Mouse (Mus musculus) adrenal gland, postnatal 14 days (tissue): Measurements from ENCODE around the gene Nfia. TPM values are rescaled to one million over a fixed set of nuclear protein-coding genes. Genes with fewer than 3 reads are reported as not detected.

Experiments used
- DNase-seq: peaks from one replicate; pipeline ENCODE4 v3.0.0; 2021; ENCODE audit warnings: mixed read lengths
- total RNA-seq: library from RNA; stranded (reverse); gene quantifications from 2 replicates; pipeline ENCODE4 v1.2.3, GENCODE M21; 2021

The Nfia gene
- total RNA-seq, 1 experiment from 2014 or later, result 201 TPM

GRCm38 (mm10) chr4:97783073-97783879, 10.7 kb downstream of the Nfia start:
- DNase-seq, result no peak

- DNase-seq, result no peak
Measured at GRCm38 (mm10) chr4:97784236-97784635, 11.7 kb downstream of the Nfia start.

DNA sequence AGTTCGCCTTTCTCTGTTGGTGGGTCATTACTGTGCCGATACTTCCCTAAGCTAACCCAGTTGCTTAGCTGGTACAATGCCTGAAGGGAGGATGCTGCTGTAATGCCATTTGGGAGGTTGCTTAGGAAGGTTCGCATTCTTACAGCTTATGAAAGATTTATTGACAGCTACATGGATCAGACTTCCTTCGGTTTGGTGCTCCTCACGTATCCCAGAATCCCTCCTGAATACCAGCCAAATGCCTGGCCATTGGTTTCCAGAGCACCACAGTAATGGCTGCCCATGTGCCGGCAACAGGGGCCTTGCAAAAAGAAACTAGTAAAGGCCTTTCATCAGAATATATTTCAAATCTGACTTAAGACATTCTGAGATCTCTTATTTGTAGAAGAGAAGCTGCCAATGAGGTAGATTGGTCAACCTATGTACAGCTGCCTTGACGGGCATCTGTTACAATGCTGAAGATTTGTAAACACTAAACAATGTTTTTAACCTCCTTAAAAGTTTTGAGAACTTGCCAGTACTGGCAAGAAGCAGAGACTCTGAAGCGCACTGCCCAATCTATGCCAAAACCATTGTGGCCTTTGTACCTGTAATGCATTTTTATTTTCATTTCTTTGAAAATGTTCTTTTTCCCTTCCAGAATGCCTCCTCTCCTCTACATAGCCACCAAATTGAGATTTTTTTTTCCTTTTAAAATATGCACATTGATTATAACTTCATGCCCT, 13.2 kb downstream of the Nfia start:
- no peak for DNase-seq

GRCm38 (mm10) chr4:97786571-97786970, 14.0 kb downstream of the Nfia start:
- DNase-seq, result no peak

DNA sequence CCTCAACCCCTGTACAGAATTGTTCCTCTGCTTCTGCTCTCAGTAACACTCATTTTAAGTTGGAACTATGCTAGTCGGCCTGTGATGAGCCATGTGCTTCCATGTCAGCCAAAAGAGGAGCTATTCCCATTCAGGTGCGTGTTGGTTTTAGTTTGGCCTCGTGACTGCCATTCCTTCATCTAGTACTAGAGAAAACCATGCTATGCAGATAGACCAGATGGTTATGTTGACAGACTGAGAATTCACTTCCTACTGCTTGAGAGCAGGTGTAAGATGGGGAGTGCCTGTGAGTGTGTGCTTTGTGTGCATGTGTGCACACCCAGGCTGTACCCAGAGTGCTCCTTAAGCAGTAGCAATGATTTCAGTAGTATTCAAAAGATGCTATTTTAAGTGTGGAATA, 15.0 kb downstream of the Nfia start:
- DNase-seq, result no peak

DNA sequence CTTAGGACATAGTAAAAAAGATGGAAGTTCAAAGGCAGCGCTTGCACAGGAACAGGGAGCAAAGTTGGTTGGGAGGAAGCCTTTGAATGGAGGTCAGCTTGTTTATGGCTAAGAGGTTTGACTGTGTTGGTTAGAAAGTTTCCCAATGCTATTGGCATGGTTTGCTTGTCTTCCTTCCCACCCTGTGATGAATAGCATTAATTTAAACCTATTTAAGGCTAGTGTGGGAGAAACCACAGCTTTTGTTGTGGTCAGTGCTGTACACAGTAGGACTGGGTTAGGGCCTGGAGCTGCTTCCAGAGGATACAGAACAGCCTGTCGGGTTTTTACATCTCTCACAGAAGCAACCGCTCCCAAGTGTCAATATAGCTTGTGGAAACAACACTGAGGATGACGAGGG, 16.0 kb downstream of the Nfia start:
- DNase-seq, result no peak

DNA sequence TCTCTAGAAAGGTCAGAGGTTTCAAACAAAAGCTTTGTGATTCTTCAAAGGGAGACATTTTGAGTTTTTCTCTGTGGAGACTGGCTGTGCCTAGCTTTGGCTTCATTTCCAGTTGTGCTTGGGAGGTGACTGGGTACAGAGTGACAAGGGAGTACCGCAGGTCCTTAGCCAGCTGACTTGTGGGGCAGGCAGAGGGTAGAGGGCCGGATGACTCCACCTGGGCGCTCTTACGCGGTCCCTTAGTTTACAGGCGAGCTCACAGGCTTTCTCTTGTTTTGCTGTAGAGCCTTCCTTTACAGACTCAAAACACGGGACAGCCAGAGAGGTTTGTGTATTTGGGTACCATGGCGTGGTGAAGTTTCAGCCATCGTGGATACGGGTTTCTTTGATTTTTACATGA, 21.4 kb downstream of the Nfia start:
- DNase-seq, result no peak

DNA sequence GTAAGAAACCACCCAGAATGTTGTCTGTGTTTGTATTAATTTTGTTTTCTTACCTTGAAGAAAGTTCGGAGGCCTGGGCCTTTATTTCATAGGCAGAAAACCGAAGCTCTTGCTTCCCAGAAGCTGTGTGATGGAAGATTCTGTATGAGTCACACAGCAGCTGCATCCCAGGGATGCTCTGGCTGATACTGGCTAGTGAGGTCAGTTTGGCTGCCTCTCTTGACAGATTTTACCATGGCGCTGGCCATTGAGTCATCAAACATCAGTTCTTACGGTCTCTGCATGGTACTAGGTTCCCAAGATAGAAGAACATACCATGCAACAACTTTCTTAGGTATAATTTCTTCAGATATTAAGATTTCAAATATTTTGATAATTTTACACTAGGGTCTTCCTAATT, 22.3 kb downstream of the Nfia start:
- peak; percentile 26 for DNase-seq

DNA sequence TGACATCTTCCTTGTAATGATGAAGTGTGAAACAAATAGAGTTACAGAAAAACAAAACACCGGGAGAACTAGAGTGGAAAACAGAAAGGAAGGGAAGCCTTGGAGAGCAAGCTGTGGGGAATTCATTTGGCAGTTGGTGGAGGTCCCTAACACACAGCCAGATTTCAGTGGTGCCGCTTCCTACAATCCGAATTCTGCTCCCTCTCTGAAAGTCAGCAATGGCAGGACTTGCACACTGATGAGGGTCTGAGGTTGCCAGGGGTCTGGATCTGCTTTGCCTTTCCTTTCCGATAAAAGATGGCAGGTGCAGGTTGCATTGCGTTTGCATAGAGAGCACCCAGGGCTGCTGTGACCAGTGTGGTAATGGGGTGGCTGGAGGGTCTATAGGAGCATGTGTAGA, 23.4 kb downstream of the Nfia start:
- no peak for DNase-seq

GRCm38 (mm10) chr4:97796505-97796904, 24.0 kb downstream of the Nfia start:
- DNase-seq, result no peak

DNA sequence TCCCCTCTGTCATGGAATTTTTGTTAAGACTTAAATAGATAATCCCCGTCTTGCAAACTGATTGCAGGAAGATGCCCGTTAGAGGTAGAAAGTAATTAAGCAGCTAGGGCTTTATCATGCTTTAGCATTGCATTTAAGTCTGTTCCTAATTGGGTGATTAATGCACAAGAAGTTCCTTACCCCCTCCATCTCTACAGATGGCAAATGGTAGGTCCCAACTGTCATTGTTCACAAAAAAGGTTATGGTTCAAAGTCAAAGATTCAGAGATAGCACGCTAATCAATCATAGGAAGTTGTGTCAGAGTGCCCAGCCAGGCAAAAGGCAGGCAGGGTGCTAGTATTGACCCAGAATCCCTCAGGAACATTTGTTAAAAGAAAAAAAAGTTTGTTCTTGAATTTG, 31.3 kb downstream of the Nfia start:
- DNase-seq, result peak; percentile 47

GRCm38 (mm10) chr4:97804638-97805037, 32.1 kb downstream of the Nfia start:
- DNase-seq, result no peak

GRCm38 (mm10) chr4:97805255-97805654, 32.7 kb downstream of the Nfia start:
- no peak for DNase-seq

DNA sequence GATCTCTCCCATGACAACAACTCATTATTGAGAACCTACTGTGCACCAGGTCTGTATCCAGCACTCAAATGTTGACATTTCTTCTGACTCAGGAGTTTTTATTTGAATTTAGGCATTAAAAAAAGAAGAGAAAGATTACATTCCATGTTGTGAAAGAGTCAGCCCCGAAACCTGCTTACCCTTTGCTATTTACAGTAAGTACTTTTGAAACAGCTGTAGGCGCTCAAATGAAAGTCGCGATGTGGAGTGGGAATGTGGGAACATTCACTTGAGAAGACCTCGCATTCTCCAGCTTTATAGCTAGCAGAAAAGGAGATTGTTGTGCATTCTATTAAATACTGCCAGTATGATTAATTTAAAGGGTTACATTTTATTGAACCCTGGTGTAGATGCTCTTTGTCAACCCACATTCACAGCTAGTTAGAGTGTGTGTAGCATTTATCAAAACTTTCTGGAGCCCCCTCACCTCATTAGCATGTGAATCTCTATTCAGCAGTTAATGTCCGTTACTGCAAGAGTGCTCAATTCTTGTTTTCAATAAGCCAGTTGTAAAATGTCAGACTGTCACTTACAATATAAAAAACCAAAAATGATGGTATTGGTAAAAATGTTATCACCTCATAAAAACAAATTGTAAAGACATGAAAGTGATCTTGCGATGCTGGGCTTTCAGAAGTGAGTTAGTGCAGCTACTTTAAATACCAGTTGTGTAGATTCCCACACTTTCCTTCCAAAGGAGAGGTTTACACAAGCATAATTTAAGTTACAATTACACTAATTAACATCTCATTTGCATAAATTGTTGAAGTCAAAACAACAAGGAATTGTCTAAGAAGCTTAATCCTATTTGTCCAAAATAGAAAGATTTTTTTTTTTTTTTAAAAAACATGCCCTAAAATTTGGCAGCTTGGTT, 33.6 kb downstream of the Nfia start:
- no peak for DNase-seq

- no peak for DNase-seq
Measured at GRCm38 (mm10) chr4:97806924-97807323, 34.4 kb downstream of the Nfia start.

DNA sequence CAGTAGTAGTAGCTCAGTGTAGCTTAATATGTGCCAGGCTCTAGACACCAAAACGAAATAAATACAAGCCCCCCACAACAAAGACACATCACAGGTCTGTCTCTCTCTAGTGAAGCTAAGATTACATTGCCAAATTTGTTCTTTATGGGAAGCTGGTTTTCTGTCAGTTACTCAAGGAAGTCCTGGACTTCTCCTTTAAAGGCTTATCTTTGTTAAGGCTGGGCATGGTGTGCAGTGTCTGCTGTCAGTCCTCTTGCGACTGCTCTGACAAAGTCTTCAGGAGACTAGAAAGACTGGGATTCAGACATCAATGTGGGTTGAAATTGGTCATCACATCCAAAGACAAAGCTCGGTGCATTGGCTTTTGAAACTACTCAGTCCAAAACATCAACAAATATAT, 36.4 kb downstream of the Nfia start:
- no peak for DNase-seq

DNA sequence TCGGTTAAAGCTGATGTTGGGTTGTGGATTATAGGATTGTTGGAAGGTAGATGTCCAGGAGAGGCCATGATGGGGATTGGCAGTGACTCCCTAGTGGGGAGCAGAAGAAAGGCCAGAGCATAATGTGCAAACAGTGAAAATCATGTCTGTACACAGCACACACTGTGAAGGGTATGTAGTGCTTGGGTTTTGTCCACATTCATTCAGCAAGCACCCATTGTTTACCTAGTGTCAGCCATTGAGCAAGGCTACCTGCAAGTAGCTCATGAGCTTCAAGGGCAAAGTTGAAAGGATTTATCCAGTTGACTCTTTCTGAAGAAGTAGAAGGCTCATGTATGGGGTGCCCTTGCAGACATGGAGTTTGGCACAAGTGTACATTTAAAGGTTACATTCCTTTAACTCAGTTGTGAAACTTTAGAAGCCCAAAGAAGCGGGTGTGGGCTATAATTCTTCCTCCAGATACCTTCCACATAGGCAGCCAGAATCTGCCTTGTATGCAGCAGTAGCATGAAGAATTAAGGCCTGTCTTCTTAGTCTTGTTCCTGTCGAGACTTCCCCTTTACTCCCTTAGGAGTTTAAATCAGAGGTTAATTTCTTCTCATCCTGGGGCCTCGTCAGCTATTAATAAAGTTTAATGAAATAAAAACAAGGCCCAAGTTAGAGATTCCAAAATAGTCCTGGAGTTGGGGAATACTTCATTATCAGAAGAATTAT, 37.2 kb downstream of the Nfia start:
- DNase-seq, result no peak

- peak; percentile 31 for DNase-seq
Measured at GRCm38 (mm10) chr4:97810348-97810939, 37.9 kb downstream of the Nfia start.

GRCm38 (mm10) chr4:97813035-97813434, 40.5 kb downstream of the Nfia start:
- DNase-seq, result no peak

GRCm38 (mm10) chr4:97813996-97814395, 41.5 kb downstream of the Nfia start:
- DNase-seq, result no peak

GRCm38 (mm10) chr4:97814515-97814914, 42.0 kb downstream of the Nfia start:
- peak; percentile 48 for DNase-seq

GRCm38 (mm10) chr4:97816001-97816400, 43.5 kb downstream of the Nfia start:
- no peak for DNase-seq
